Mouse (Mus musculus) small intestine, adult 2 months (tissue): ENCODE data around the gene Nf1.

Experiments
- CTCF ChIP-seq: fragments of 200-500 bp; IDR thresholded peaks from 2 replicates; pipeline ENCODE4 v1.5.1; 2012; ENCODE audit warnings: low read depth, mild to moderate bottlenecking, control low read depth, inconsistent platforms, low read length, moderate library complexity, mixed read lengths; ENCODE audit not compliant: insufficient replicate concordance, insufficient read length; ENCODE audit errors: extremely low read depth
- POLR2A ChIP-seq: fragments of 200-500 bp; IDR thresholded peaks from 2 replicates; pipeline ENCODE4 v1.6.1; 2012; ENCODE audit warnings: low read depth, mild to moderate bottlenecking, control low read depth, inconsistent platforms, low read length, moderate library complexity

- no peak for TF ChIP-seq POLR2A
- no peak for TF ChIP-seq CTCF
These were observed 184.2 kb downstream of the Nf1 start, which contains the start of gene Evi2b for GRCm38 (mm10) chr11:79523560-79524309.
